Mouse (Mus musculus) kidney, postnatal 0 days (tissue): Measurements from ENCODE around the gene Wfdc5. TPM values are rescaled to one million over a fixed set of nuclear protein-coding genes. Genes with fewer than 3 reads are reported as not detected.

Experiments used
- ATAC-seq: fragments of 200-750 bp; cut with Nextera tagmentation; replicated peaks from 2 replicates; pipeline ENCODE4 v1.8.0; 2017; ENCODE audit warnings: low read depth, moderate number of reproducible peaks, moderate TSS enrichment, moderate library complexity; ENCODE audit not compliant: low FRiP score
- DNase-seq: peaks from one replicate; pipeline ENCODE4 v3.0.0-alpha.2; 2016; ENCODE audit warnings: low spot score
- H3K27ac ChIP-seq: fragments of 300-500 bp; sonication (generic); 2 replicates; pipeline ENCODE4 v1.5.1; 2014; ENCODE audit warnings: mild to moderate bottlenecking
- H3K27me3 ChIP-seq: fragments of 300-500 bp; sonication (generic); 2 replicates; pipeline ENCODE4 v1.6.1; 2014; ENCODE audit warnings: low read length, mixed read lengths; ENCODE audit not compliant: insufficient read depth
- H3K36me3 ChIP-seq: fragments of 300-500 bp; sonication (generic); 2 replicates; pipeline ENCODE4 v1.6.1; 2014; ENCODE audit warnings: low read length, mixed read lengths; ENCODE audit not compliant: insufficient read depth
- H3K4me1 ChIP-seq: fragments of 300-500 bp; sonication (generic); replicated peaks from 2 replicates; pipeline ENCODE4 v1.6.1; 2014; ENCODE audit warnings: antibody characterized with exemption, low read length, mixed read lengths; ENCODE audit not compliant: insufficient read depth
- H3K4me2 ChIP-seq: fragments of 300-500 bp; sonication (generic); 2 replicates; pipeline ENCODE4 v1.6.1; 2014; ENCODE audit warnings: mild to moderate bottlenecking, low read length, moderate library complexity, mixed read lengths
- H3K4me3 ChIP-seq: fragments of 300-500 bp; sonication (generic); replicated peaks from 2 replicates; pipeline ENCODE4 v1.5.1; 2014; ENCODE audit warnings: low read depth, low read length
- H3K9ac ChIP-seq: fragments of 300-500 bp; sonication (generic); 2 replicates; pipeline ENCODE4 v1.6.1; 2014; ENCODE audit warnings: low read depth, low read length
- H3K9me3 ChIP-seq: fragments of 300-500 bp; sonication (generic); replicated peaks from 2 replicates; pipeline ENCODE4 v1.6.1; 2016; ENCODE audit warnings: low read length, inconsistent platforms, mixed read lengths
- CTCF ChIP-seq: IDR thresholded peaks from 2 replicates; pipeline ENCODE4 v1.5.1; 2016; ENCODE audit warnings: antibody characterized with exemption, low read depth, mild to moderate bottlenecking, moderate library complexity
- WGBS: fragments of 180-500 bp; shearing (Covaris S2); extraction: QIAGEN DNeasy Blood & Tissue Kit; methylation state at CpG from one replicate; pipeline ENCODE4 v1.1.7; 2014; 5-methylcytosine and 5-hydroxymethylcytosine counted together
- polyA plus RNA-seq: library from polyadenylated mRNA; unstranded; fragments of >200 nt; fragmentation: Nextera tagmentation; extraction: Ambion mirVana; gene quantifications from 2 replicates; pipeline ENCODE4 v1.2.1, GENCODE M21; 2015

Wfdc5 gene
- polyA plus RNA-seq, 1 experiment from 2014 or later, result not detected

DNA sequence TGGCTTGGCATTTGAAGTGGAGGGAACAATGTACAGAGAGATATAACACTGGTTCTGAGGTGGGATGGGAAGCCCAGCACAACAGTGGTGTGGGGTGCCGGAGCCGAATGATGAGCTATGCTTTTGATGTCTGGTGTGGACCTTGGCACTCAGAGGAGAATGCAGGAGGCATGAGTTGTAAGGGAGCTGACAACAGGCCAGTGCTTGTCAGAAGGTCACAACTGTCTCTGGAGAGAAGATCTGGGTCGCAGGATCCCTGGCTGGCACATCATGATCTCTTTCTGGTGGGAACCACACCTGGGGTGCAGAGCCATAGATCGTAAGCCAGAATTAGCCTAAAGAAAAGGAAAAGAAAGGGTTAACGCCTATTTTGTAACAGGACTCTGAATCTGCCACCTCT, 4.7 kb downstream of the Wfdc5 start:
- Histone ChIP-seq H3K27ac (no peak overlapping the region), H3K36me3 (no peaks in the 10 kb centered on the region), H3K4me2 (no peak overlapping the region), H3K9me3 (no peaks in the 10 kb centered on the region), H3K9ac (no peak overlapping the region), H3K4me1 (no peaks in the 10 kb centered on the region), H3K4me3 (no peak overlapping the region), H3K27me3 (no peaks in the 10 kb centered on the region)
- 41% methylated on average over 5 of the region's 5 CpGs for WGBS
- no peak for DNase-seq
- TF ChIP-seq CTCF, result no peak
- no peak for ATAC-seq

GRCm38 (mm10) chr2:164175850-164176249, 6.7 kb downstream of the Wfdc5 start:
- Histone ChIP-seq H3K4me3 (no peak overlapping the region), H3K27me3 (peaks cover 9% of the 10 kb centered on the region), H3K36me3 (no peaks in the 10 kb centered on the region), H3K9me3 (no peaks in the 10 kb centered on the region), H3K9ac (no peak overlapping the region), H3K4me2 (no peak overlapping the region), H3K27ac (no peak overlapping the region), H3K4me1 (no peaks in the 10 kb centered on the region)
- DNase-seq (no peak), ATAC-seq (no peak)
- WGBS, result 84% methylated on average over 3 of the region's 3 CpGs
- no peak for TF ChIP-seq CTCF

DNA sequence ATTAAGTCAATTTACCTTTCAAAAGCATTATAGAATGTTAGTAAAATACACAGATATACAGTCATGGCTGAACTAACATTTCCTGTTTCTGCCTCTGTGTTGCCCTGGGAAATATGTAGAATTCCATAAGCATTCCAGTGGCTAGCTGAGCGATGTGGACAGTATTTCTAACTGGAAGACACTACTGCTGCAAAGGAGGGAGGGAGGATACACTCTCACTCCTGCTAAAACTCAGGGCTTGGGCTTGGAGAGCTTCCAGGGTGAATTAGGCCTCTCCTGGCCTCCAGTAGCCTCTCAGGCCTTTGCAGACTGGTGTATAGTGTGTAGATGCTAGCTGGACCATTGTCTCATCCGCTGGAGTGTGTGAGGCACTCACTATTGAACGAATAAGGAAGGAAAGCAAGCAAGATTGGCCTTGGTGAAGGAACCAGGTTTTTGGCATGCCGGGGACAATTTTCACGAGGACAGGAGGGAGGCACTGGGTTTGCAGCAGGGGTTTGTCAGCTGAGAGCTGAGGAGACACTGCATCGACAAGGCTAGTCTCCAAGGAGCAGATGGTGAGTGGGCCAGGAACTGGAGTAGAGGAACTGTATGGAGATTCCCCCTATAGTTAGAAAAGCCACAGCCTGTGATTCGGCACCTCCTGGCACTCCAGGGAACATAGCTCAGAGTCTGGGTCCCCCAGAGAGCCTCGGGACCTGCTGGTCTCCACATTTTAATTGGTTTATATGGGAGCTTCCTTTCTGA, 7.7 kb downstream of the Wfdc5 start:
- 68% methylated on average over 8 of the region's 8 CpGs for WGBS
- H3K36me3 ChIP-seq, result no peaks in the 10 kb centered on the region
- ATAC-seq (no peak), DNase-seq (peak; percentile 67)
- peaks cover 19% of the 10 kb centered on the region for H3K27me3 ChIP-seq
- no peak overlapping the region for H3K4me3 ChIP-seq
- no peak overlapping the region for H3K4me2 ChIP-seq
- no peak overlapping the region for H3K9ac ChIP-seq
- peak overlapping the region; percentile 19; the same call in 1 of the 2 replicates for H3K27ac ChIP-seq
- 0 out of 2 replicates have a peak, but pooled peaks cover 2% of the 10 kb centered on the region for H3K4me1 ChIP-seq
- no peaks in the 10 kb centered on the region for H3K9me3 ChIP-seq
- TF ChIP-seq CTCF, result no peak

DNA sequence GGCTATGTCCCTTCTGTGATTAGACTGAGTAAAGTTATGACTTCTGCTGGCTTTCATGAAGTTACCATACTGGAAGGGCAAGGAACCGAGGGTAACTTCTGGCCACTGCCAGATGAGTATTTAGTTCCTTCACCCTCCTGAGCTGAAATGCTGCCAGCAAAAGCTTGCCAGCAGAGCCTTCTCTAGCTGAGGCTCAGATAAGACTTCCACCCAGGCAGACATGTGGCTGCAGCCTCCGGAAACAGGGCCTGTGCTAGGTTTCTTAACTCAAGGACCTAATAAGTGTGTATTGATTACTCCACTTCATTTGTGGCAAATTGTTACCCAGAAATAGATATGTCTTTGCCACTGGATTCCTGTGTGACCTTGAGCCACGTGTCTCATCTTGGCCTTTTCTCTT, 9.1 kb downstream of the Wfdc5 start:
- Histone ChIP-seq H3K27ac (no peak overlapping the region), H3K27me3 (peaks cover 32% of the 10 kb centered on the region), H3K9ac (no peak overlapping the region), H3K4me1 (0 out of 2 replicates have a peak, but pooled peaks cover 2% of the 10 kb centered on the region), H3K4me2 (no peak overlapping the region), H3K9me3 (no peaks in the 10 kb centered on the region), H3K4me3 (no peak overlapping the region), H3K36me3 (no peaks in the 10 kb centered on the region)
- TF ChIP-seq CTCF, result no peak
- ATAC-seq (no peak), DNase-seq (no peak)
- 73% methylated on average over 3 of the region's 3 CpGs for WGBS

DNA sequence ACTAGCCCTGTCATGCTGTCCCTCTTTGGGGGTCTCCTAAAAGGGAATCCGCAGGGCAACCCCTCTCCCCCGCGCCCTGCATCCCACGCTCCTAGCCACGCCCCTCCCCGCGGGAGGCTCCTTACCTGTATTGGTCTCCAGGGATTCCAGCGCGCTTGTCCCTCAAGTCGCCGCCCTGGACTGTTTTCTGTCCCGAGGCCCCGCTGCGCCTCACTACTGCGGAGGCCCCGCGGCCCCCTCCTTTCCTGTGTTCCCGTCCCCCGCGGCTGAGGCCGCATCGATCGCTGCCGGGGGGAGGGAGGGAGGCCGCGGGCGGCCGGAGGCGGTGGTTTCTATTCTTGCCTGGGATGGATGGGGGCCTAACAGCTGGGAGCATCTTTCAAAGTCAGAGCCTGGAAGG, 11.6 kb downstream of the Wfdc5 start, which contains the start of gene Kcns1:
Gene Kcns1 (minus strand): TSS at position 212 of the 400 bp plus-strand sequence.
- H3K27me3 ChIP-seq, result peaks cover 44% of the 10 kb centered on the region
- TF ChIP-seq CTCF, result no peak
- H3K4me2 ChIP-seq, result peak within 1 kb of the TSS; percentile 50
- no peak for DNase-seq
- H3K27ac ChIP-seq, result no peak within 1 kb of the TSS
- no peaks in the 10 kb centered on the region for H3K9me3 ChIP-seq
- 0 out of 2 replicates have a peak, but pooled peaks have one; percentile 12 for ATAC-seq
- peak within 1 kb of the TSS; percentile 24 for H3K4me3 ChIP-seq
- 0 out of 2 replicates have a peak within 1 kb of the TSS, but pooled peaks have one; percentile 14 for H3K9ac ChIP-seq
- peaks cover 7% of the 10 kb centered on the region; the same call in 1 of the 2 replicates for H3K4me1 ChIP-seq
- H3K36me3 ChIP-seq, result no peaks in the 10 kb centered on the region
- under 1% methylated on average over 29 of the region's 29 CpGs for WGBS

DNA sequence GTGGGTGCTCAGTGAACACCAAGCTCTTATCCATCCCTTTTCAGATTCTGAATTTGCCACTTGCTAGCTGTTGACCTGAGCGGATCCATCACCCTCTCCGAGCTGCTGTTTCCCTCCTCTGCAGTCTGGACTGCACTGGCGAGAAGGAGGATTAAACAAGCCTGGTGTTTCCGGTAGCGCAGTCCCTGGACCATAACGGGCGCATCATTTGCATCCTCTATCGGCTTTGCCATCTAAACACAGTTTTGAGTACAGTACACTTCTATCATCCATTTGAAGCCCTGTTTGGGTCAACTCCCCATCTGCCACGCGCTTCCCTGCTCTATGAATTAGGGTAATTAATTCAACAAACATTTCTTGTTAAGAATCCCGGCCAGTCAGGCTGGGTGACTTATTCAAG, 12.2 kb downstream of the Wfdc5 start:
- ATAC-seq, result no peak

More for the DNA sequence above, 12.2 kb downstream of the Wfdc5 start:
- DNase-seq, result no peak
- WGBS, result 9% methylated on average over 11 of the region's 11 CpGs
- Histone ChIP-seq H3K27ac (no peak overlapping the region), H3K4me2 (0 out of 2 replicates have a peak overlapping the region, but pooled peaks have one; percentile 50), H3K4me1 (peaks cover 7% of the 10 kb centered on the region; the same call in 1 of the 2 replicates), H3K36me3 (no peaks in the 10 kb centered on the region), H3K27me3 (peaks cover 44% of the 10 kb centered on the region), H3K9ac (no peak overlapping the region), H3K4me3 (no peak overlapping the region), H3K9me3 (no peaks in the 10 kb centered on the region)
- TF ChIP-seq CTCF, result no peak
